Mouse (Mus musculus) urinary bladder, postnatal 10 days (tissue): ENCODE results near the gene Chst8.

Experiments
- DNase-seq: peaks from one replicate; pipeline ENCODE4 v3.0.0; 2022; ENCODE audit warnings: low spot score

Chst8 gene

DNA sequence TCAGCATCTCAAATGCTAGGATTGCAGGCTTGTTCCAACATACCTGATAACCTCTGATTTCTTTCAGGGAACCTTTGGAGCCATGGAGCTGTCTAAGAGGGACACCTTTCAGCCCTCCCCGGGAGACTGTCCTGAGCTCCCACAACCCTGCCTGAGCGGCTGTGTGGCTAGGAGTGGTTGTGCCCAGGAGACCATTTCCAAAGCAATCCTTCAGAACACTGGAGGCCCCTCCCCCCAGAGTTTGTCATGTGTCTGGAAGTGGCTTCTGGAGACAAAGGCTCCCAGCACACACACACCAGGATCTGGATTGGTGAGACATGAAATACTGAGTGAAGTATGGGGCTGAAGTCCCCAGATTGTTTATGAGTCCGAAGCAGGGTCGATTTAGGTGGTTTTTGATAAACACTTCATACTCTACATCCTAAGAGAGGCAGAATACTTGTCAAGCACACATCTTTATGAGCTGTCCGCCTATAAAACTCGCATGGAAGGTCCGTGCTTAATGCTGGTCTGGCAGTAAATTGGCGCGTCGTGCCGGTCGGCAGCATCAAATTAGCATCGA, 12.5 kb downstream of the Chst8 start:
- no peak for DNase-seq

DNA sequence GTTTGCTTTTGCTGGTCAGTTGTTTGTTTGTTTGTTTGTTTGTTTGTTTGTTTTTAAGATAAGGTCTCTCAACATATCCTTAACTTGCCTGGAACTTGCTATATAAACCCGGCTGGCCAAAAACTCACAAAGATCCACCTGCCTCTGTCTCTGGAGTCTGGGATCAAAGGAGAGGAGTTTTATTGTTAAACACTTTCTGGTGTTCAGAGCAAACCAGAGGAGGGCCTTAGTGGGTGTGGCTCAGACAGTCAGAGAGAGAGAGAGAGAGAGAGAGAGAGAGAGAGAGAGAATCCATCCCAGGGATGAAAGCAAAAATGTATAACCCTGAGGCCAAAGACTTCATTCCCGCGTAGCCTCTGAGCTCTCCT, 13.1 kb downstream of the Chst8 start:
- no peak for DNase-seq

DNA sequence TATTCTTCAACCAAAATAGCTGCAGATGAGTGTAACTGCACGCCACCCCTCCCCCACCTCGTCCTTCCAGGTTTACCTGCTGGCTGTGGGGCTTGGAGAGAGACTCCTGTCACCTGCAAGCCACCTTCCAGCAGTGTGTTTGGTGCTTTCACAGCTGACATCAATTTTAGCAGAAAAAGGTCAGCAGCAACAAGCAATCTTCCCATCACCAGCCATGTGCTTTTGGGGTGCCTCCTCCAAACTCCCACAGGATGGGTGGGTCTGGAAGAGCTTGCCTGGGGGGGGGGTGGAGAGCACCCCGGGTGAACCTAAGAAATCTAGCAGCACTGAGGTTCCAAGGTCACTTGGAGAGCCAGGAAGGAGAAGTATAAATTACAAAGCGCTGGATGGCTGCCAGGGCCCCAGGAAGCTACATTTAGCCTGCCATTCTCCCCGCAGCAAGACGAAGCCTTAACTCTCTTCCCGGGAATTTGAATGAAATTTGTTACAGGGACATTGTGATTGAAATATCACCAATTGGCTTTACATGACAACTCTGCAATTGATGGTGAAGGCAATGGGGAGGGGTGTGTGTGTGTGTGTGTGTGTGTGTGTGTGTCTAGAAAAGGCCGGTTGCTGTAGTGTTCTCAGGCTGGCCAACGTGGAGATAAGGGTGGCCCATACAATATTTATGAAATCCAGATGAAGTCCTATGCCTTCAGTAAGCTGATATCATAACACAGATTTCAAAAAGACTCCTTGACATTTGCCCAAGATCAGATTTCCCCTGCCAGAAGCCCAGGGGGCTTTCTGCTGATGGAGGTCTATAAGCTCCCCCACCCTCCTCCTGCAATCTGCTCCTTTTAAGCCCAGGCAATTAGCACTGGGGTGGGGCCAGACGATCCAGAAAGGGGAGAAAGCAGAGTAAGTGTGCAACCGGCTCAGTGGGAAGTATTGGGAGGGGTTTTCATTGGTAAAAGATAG, 13.8 kb downstream of the Chst8 start:
- DNase-seq, result no peak

DNA sequence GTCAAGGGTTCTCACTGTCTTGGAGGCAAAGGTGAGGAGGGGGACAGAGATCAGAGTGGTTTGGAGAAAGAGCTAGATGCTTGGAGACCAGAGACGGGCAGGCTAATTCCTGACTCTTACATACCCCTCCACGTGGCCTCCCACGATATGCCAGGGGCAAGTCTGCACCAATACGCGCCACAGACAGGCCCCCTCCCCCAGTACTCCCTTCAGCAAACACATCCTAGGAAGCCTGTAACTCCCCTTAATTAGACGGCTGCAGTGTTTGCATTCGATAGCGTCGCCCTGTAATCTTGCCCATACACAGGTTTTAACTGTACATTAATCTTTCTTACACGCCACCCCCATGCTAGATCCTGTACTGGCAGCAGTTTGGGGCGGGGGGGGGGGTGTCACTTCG, 14.5 kb downstream of the Chst8 start:
- DNase-seq, result no peak

DNA sequence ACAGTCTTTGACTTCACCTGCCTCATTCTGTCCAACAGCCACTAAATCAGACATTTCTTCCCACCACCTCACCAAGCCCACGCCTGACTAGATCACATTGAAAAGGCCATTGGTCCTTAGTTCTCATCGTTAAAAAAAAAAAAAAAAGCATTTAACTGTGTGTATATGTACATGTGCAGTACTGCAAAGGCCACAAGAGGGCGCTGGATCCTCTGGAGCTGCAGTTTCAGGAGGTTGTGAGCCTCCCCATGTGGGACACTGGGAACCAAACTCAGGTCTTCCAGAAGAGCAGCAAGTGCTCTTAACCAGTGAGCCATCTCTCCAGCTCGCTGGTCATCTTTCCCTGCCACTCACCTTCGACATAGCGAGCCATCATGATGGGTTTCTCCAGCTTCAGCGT, 22.1 kb downstream of the Chst8 start:
- no peak for DNase-seq

DNA sequence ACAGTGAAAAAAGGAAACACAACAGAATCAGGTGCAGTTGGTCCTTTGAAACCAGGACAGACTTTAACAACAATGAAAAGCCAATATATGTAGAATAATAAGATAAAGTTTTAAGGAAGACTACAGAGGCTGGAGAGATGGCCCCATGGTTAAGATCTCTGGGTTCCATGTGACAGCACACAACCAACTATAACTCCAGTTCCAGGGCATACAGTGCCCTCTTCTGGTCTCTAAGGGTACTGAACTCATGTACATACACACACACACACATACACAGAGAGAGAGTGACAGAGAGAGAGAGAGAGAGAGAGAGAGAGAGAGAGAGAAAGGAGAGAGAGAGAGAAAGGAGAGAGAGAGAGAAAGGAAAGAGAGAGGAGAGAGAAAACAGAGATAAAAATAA, 25.3 kb downstream of the Chst8 start:
- no peak for DNase-seq

DNA sequence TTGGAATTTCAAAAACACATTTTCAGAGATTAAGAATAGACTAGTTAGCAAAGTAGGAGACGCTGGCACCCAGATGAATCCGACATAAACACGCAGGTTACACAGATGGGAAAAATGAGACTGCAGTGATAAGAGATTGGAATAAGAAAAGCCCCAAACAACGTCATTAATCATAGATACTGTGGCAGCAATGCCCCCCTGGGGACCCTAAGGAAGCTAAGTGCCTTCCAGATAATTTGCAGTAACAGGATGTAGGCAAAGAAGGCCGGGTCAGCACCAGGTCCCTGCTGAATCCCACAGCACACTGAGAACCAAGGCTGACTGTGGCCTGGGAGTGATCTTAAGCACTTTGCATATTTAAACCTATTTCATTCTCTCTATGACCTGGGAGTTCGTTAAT, 27.5 kb downstream of the Chst8 start:
- DNase-seq, result no peak

DNA sequence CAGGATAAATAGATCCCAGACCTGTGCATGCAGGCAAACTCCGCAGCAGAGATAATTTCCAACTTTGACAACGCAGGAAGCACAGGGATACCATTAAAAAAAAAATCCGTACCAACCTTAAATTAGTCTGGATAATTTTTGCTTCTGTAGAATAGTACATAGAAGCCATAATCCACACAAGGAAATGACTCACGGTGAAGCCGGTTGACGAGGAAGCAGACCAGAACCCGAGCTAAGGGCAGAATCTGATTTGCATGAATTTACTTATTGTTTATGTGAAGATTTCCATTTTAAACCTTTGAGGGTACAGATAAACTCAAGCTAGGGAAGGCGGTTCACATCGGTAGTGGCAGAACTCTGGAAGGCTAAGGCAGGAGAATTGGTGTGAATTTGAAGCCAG, 28.0 kb downstream of the Chst8 start:
- DNase-seq, result no peak

DNA sequence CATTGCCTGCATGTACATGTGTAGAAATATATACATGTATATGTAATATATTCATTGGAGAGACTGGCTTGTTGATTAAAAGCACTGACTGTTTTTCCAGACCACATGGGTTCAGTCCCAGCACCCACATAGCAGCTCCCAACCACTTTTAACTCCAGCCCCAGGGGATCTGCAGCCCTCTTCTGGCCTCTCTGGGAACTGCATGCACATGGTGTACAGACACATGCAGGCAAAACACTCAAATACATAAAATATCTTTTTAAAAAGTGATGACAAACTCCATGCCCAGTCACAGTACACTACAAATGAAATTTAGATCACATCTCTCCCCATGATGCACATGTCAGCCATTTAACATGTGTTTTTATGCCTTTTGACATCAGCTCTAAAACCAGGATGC, 30.5 kb downstream of the Chst8 start:
- DNase-seq, result no peak

DNA sequence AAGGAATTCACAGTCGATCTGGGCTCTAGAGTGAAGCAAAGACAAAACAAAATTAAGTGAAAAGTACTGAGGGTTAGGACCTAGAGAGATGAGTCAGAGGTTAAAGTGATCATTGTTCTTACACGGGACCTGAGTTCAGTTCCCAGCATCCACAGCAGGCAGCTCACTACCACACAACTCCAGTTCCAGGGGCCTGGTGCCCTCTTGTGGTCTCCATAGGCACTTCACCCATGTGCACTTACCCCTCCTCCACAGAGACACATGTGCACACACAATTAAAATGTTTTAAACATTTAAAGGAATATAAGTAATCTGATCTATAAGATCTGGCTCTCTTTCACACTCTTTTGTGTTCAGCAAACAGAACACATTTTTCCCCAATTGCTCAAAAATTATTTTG, 31.3 kb downstream of the Chst8 start:
- DNase-seq, result no peak

DNA sequence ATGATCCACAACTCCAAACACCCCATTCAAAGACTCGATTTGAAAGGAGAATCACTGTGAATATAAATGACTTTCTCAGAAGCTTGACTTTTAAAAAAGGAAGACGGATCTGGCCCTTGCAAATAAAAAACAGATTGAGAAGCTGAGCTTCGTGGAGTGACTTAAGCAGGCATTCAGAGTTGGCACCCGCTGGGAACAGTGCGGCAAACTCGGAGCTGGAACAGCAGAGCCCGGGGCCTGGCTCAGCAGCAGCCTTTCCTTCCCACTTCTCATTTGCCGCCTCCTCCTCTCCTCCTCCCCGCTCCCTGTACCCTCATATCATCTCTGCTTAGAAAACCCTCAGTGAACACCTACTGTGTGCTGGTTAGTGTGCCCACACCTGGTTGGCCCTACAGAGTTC, 34.1 kb downstream of the Chst8 start:
- DNase-seq, result no peak

DNA sequence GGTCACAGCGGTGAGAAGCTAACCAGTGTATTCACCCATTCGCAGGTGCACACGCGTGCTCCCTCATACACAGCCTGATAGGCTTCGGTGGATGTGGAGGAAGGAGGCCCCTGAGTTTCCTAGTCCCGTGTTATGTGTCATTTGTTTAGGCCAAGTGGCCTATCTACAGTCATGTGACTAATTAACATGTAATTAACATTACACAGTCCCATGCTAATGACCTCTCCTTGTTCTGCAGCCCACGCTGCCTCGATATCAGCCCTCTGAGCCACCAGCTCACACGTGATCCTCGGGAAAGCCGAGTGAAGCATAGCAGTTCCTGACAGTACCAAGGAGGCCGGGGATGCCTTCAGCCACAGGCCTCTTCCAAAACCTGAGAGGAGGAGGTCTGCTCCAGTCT, 36.9 kb downstream of the Chst8 start:
- no peak for DNase-seq

DNA sequence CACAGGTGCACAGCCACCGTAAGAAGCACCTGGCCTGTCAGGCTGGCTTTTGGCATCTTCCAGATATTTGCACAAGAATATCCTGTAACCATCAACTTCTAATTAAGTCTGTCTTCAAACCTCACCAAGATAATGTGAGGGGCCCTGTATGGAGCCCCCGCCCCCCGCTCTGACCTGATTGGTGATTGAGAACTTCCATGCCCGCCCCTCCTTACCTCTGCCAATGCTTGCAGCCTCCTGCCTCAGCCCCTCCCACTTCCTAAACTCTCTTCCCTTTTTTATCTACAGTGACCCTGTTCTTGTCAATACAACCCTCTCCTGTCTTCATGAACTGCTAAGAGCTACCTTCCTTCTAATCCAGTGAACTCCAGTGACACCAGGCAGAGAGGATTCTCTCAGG, 37.6 kb downstream of the Chst8 start:
- DNase-seq, result no peak

DNA sequence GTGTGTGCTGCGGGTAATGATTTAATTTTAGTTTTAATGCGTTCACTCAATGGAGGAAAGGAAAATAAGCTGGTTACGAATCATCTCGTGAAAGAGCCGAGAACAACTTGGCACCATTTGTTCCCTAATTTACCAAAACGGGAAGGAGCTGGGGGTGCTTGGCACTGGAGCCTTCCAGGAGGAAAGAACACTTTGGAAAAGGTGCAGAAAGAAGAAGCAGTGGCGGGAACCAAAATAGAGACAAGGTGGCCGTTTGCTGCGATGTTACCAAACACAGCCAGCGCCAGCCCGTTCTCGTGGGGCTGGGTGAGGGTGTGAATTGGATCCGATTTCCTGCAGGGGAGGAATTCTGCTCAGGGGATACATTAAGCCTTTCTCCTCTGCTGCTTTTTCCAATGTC, 38.5 kb downstream of the Chst8 start:
- no peak for DNase-seq

DNA sequence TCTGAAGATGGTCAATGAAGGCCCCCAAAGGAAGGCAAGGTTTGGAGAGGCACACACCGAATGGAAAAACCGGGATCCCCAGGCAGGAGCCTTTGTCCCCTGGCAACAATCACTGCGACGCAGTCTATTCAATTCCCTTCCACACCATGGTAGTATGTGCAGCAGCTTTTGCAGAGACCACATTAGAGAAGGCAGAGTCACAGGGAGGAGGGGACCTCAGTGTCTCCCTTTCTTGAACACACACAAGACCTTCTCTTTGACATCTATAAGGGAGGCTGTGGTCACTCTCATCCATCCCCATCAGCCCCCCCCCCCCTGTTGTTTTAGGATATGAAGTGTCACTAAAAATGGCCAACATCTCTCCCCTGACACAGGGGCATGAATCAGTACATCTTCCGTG, 39.2 kb downstream of the Chst8 start:
- no peak for DNase-seq

DNA sequence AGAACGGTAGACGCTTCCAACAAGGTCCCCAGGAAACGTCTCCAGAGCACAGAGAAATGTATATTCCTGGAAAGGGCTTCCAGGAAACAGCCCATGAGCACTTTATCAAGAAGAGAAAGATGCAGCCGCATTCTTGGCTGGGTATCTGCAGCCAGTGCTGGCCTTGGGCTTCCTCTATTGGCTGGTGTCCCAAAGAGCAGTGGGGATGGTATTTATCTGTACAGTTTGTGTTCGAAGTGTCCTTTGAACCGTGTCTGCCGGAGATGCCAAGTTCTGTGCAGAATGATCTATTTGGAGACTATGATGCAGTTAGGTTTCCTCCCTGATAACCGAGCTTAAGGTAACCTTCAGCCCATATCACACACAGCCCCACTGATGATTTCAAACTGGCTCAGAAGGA, 43.0 kb downstream of the Chst8 start:
- DNase-seq, result no peak

DNA sequence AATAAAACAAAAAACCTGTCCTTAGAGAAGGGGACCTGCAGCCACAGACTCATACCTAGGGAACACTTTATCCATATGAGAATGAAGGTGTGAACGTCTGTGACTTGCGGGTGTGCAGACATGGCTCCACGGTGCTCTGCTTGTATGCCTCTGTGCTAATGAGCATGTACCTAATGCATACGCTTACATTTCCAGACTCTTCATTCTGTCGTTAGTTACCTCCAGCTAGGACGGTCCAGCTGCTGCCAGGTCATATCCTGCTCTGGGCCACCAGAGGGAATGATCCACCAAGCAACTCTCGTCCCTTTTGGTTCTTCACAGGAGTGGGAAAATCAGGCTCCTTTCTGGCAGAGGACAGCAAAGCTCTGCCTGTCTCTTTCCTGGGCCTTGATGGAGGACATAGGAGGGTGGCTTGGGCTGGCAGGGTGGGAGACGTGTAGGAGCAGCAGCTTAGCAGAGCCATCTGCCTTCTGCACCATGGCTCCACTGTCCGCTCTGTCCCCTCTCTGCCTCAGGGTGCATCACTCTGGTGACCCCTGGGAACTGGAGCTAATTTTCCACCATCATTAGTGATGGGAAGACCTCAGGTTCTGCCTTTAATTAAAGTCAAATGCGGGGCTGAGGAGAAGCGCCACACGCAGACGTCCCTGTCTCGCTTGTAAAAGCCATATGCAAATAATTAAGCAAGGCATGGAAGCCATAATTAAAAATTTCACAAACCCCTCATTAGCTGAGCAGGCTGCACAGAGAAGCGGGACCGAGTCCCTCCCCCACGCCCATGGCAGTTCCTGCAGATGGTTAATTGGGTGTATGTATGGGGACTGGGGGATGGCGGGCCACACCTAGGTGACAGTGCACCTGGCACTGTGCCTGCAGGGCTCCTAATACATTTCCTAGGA, 48.0 kb downstream of the Chst8 start:
- DNase-seq, result no peak

DNA sequence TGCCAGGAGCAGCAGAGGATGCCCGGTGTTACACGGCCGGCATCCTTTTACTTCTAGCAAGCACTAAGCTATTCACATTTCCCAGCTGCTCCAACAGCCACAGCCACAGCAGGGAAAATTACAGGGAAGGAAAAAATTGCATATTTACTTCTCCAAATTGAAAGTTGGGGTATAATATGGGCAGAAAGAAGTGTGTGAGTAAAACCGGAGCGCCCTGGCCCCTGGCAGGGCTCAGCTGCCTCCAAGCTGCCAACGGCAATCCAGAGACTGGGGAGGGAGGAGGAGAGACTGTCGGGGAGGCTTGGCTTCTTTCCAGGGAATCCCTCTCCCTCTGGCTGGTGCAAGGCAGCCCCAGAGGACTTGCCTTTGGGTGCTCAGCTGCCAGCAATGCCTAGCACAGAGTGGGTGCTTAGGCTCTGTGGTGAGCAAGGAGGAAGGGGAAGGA, 53.1 kb downstream of the Chst8 start:
- no peak for DNase-seq

DNA sequence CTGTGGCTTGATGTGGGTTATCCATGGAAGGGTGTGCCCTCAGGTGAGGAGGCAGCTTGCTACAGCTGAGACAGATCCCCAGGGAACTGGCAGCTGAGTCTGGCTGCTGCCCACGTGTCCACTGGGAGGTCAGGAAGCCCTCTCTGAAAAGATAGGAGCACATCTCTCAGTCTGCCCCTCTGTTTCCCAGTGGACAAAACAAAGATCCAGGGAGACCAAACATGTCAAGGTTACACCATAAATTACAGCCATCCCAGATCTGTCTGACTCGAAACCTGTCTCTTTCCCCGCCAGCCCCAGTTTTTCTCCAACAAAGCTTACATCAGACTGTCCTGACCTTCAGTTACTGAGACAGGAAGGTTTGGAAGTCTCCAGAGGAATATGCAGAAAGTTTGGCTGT, 53.8 kb downstream of the Chst8 start:
- DNase-seq, result no peak

DNA sequence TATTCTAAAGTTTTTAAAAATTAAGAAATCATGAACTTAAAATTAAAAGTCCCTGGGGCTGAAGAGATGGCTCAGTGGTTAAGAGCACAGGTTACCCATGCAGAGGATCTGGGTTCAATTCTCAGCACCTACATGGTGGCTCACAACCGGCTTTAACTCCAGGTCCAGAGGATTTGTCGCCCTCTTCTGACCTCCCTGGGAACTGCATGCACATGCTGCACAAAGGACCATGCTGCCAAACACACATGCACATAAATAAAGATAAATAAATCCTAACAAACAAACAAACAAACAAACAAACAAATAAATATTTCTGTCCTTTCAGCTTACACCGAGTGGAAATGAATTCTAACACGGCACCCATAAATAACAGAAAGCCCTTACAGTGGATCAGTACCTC, 55.0 kb downstream of the Chst8 start:
- no peak for DNase-seq

DNA sequence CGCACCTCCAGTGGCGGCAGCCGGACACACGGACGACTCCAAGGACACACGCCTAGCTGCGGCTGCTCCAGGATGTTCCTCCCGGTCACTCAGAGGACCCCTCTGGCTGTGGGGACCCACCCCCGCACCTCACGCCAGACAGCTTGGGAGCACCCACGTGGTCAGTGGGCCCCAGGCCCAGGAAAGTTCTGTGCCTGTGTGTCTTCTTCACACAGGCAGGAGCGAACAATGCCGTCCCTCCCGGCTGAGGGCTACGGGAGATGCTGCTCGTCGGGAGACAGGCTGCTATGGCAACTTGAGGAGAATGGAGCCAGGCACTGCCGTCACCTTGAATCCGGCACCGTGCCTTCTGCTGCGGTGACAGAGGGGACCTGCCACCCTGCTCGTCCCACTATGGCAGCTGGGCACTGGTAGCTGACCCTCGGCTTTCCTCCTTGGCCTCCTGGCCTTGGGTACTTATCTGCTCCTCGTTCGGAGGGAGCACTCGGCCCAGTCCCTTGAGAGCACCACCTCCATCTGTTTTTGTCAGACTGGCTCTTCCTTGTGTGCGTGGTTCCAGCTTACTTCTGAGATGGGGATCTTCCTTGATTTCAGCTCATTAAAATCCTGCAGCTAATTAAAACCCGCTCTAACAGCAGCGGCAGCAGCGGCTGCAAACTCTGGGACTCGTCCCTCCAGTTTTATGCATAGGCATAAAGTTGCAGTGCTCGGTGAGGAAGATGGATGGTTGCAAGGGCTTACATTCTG, 59.2 kb downstream of the Chst8 start:
- DNase-seq, result no peak

DNA sequence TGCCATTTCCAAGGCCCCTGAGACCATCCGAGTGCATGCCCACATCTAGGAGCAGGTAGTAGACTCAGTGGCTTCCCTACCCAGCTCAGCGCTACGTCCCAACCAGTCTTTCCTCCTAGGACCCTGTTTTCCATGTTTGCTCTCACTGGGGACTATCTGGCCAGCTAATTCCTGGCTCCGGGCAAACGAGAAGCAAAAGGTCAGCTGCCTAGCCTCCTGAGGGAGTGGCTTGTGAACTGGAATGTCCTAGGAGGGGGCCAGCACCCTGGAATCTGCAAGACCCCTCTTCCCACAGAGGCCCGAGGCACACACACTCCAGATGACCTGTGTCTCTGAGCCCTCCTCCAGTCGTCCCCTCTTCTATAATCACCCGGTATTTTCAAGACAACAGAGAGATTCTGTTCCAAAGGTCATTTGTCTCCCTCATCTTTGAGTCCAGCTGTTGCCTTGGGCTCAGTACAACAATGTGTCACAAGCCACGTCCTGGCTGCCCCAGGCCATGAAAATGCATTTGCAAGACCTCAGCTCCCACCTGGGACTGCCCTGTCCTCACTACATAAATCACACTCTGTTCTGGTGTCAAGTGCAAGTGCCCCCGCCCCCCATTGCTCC, 60.3 kb downstream of the Chst8 start:
- no peak for DNase-seq
